Mouse (Mus musculus): ENCODE data around the gene Slc35f4. TPM values are rescaled to one million over a fixed set of nuclear protein-coding genes. Genes with fewer than 3 reads are reported as not detected.

Slc35f4 gene
- polyA plus RNA-seq (2015; fragmentation: Nextera tagmentation; extraction: Ambion mirVana), result 0.17 and 0.65 TPM in 2 replicates

GRCm38 (mm10) chr14:49525931-49526291 lies at the start of gene Slc35f4:
Gene Slc35f4 (minus strand): TSS chr14:49526046.

Small RNA genes within 50 kb of the gene (microRNA-seq; reads per million reads assigned to microRNA genes)
- not detected for gene Gm22949 (ENCODE audit: borderline replicate concordance, insufficient number of aligned reads)
